Mouse (Mus musculus): Measurements from ENCODE around the gene Vmn1r10. TPM values are rescaled to one million over a fixed set of nuclear protein-coding genes. Genes with fewer than 3 reads are reported as not detected.

Gene Vmn1r10
- total RNA-seq (2021): not detected

GRCm38 (mm10) chr6:57109154-57109553 is at the start of gene Vmn1r10:
Gene Vmn1r10, plus strand, starts transcription at chr6:57109454.
- intact Hi-C loops (cut with DNase I): no loop called here
- DNase-seq (ENCODE audit: low spot score in 2 of 2): no peak

GRCm38 (mm10) chr6:57063730-57064129 is 45.5 kb upstream of the Vmn1r10 start:
- intact Hi-C loops (cut with DNase I): no loop called here
- no peak for DNase-seq (ENCODE audit: low spot score in 2 of 2)

- DNase-seq (ENCODE audit: low spot score in 2 of 2): no peak
- intact Hi-C loops (cut with DNase I): no loop called here
Measured at GRCm38 (mm10) chr6:57066487-57066886, 42.8 kb upstream of the Vmn1r10 start, which contains the start of gene Vmn1r9. Gene Vmn1r9, plus strand, starts transcription at chr6:57066787.

- DNase-seq (ENCODE audit: low spot score in 2 of 2): no peak
- intact Hi-C loops (cut with DNase I): no loop called here
Measured at GRCm38 (mm10) chr6:57106358-57106757, 2.9 kb upstream of the Vmn1r10 start.

- intact Hi-C loops (cut with DNase I): no loop called here
- no peak for DNase-seq (ENCODE audit: low spot score in 2 of 2)
Measured at GRCm38 (mm10) chr6:57133155-57133554, 23.9 kb downstream of the Vmn1r10 start, which contains the start of gene Vmn1r11. Gene Vmn1r11, plus strand, starts transcription at chr6:57133455.

GRCm38 (mm10) chr6:57156619-57157018 is 47.4 kb downstream of the Vmn1r10 start, which contains the start of gene Vmn1r12:
Gene Vmn1r12, plus strand, starts transcription at chr6:57156919.
- DNase-seq (ENCODE audit: low spot score in 2 of 2): no peak
- intact Hi-C loops (cut with DNase I): no loop called here

Other genes starting within 250 kb of the Vmn1r10 start
- 10 to 100 TPM; 52.3 to 52.9 TPM for gene Nt5c3, start 185.5 kb upstream of the Vmn1r10 start, total RNA-seq (2021)
- under 1 TPM; 0.15 to 0.57 TPM for gene Vmn1r4, start 185.4 kb upstream of the Vmn1r10 start, total RNA-seq (2021)
- gene Vmn1r5, start 139.2 kb upstream of the Vmn1r10 start, total RNA-seq (2021): not detected
- gene Vmn1r6, start 112.2 kb upstream of the Vmn1r10 start, total RNA-seq (2021): not detected
- not detected for gene Vmn1r7, start 84.1 kb upstream of the Vmn1r10 start, total RNA-seq (2021)
- not detected for gene Vmn1r8, start 77.2 kb upstream of the Vmn1r10 start, total RNA-seq (2021)
- not detected for gene Vmn1r9, start 42.7 kb upstream of the Vmn1r10 start, total RNA-seq (2021)
- gene Vmn1r11, start 24.0 kb downstream of the Vmn1r10 start, total RNA-seq (2021): not detected
- gene Vmn1r12, start 47.5 kb downstream of the Vmn1r10 start, total RNA-seq (2021): not detected
- gene Vmn1r13, start 93.8 kb downstream of the Vmn1r10 start, total RNA-seq (2021): not detected
- not detected for gene Vmn1r14, start 122.2 kb downstream of the Vmn1r10 start, total RNA-seq (2021)
- gene Vmn1r15, start 148.5 kb downstream of the Vmn1r10 start, total RNA-seq (2021): not detected
- gene Vmn1r16, start 220.0 kb downstream of the Vmn1r10 start, total RNA-seq (2021): not detected